Mouse (Mus musculus) effector memory CD4-positive, alpha-beta T cell, adult 7 months (primary cell): ENCODE results near the gene Foxred1. TPM values are rescaled to one million over a fixed set of nuclear protein-coding genes. Genes with fewer than 3 reads are reported as not detected.

Experiments used
- polyA plus RNA-seq: library from polyadenylated mRNA; unstranded; fragments of 100-300 nt; shearing (Covaris generic); gene quantifications from one replicate; pipeline ENCODE4 v1.2.1, GENCODE M21; 2017

The Foxred1 gene
- 34.4 TPM for polyA plus RNA-seq

GRCm38 (mm10) chr9:35210542-35211474 lies at the start of gene Foxred1:
Foxred1 (minus strand) TSS chr9:35211055.

GRCm38 (mm10) chr9:35199772-35200471 lies 10.9 kb downstream of the Foxred1 start, which contains the start of the genes Srpr and Tirap:
Srpr (plus strand) TSS chr9:35200175.
Tirap (minus strand) TSS chr9:35200291.

GRCm38 (mm10) chr9:35175251-35176123 lies 35.4 kb downstream of the Foxred1 start, which contains the start of gene Dcps:
Dcps (minus strand) TSS chr9:35176061.

Other genes with a start within 250 kb of the Foxred1 start
- gene St3gal4, start 91.8 kb downstream of the Foxred1 start, polyA plus RNA-seq, result 44.1 TPM
- gene Dcps, start 35.0 kb downstream of the Foxred1 start, polyA plus RNA-seq, result 52.2 TPM
- gene Srpr, start 10.9 kb downstream of the Foxred1 start, polyA plus RNA-seq, result 188 TPM
- 5.0 TPM for gene Tirap, start 10.8 kb downstream of the Foxred1 start, polyA plus RNA-seq
- 15.3 TPM for gene Fam118b, start 56.8 kb upstream of the Foxred1 start, polyA plus RNA-seq
- 44.8 TPM for gene Rpusd4, start 56.8 kb upstream of the Foxred1 start, polyA plus RNA-seq
- gene Cdon, start 210.1 kb upstream of the Foxred1 start, polyA plus RNA-seq, result 11.4 TPM